Mouse (Mus musculus) small intestine, adult 2 months (tissue): ENCODE results near the gene Sfmbt1.

Experiments
- CTCF ChIP-seq: fragments of 200-500 bp; IDR thresholded peaks from 2 replicates; pipeline ENCODE4 v1.5.1; 2012; ENCODE audit warnings: low read depth, mild to moderate bottlenecking, control low read depth, inconsistent platforms, low read length, moderate library complexity, mixed read lengths; ENCODE audit not compliant: insufficient replicate concordance, insufficient read length; ENCODE audit errors: extremely low read depth
- POLR2A ChIP-seq: fragments of 200-500 bp; IDR thresholded peaks from 2 replicates; pipeline ENCODE4 v1.6.1; 2012; ENCODE audit warnings: low read depth, mild to moderate bottlenecking, control low read depth, inconsistent platforms, low read length, moderate library complexity

- TF ChIP-seq CTCF: no peak
- TF ChIP-seq POLR2A: no peak
Measured at GRCm38 (mm10) chr14:30825021-30825475, 110.4 kb downstream of the Sfmbt1 start.
